Mouse (Mus musculus) lung, postnatal 10 days (tissue): ENCODE results near the gene Zdhhc14.

ENCODE experiments used
- DNase-seq: peaks from one replicate; pipeline ENCODE4 v3.0.0; 2021

Zdhhc14 gene

GRCm38 (mm10) chr17:5747539-5748500, 255.5 kb downstream of the Zdhhc14 start:
- DNase-seq = no peak

DNA sequence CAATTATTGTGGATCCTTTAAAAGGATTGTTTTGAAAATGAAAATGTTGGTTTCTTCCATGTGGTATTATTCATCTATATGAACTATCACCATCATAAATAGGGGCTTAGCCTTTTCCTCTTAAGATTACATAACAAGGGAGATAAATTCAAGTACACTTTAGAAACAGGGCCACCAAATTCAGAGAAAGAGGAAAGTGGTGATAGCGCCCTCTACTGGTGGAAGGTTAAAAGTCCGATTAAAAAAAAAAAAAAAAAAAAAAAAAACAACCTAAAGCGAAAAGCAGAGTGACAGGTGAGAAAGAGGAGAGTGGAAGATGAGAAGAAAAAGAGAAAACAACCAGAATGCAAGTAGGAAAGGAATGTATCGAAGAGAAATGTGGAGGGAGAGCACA, 256.1 kb downstream of the Zdhhc14 start:
- peak; percentile 49 for DNase-seq

GRCm38 (mm10) chr17:5750278-5750677, 257.9 kb downstream of the Zdhhc14 start:
- DNase-seq = no peak

- DNase-seq = no peak
These were observed 258.7 kb downstream of the Zdhhc14 start for GRCm38 (mm10) chr17:5751066-5751465.

GRCm38 (mm10) chr17:5752322-5752715, 260.0 kb downstream of the Zdhhc14 start:
- DNase-seq = no peak

DNA sequence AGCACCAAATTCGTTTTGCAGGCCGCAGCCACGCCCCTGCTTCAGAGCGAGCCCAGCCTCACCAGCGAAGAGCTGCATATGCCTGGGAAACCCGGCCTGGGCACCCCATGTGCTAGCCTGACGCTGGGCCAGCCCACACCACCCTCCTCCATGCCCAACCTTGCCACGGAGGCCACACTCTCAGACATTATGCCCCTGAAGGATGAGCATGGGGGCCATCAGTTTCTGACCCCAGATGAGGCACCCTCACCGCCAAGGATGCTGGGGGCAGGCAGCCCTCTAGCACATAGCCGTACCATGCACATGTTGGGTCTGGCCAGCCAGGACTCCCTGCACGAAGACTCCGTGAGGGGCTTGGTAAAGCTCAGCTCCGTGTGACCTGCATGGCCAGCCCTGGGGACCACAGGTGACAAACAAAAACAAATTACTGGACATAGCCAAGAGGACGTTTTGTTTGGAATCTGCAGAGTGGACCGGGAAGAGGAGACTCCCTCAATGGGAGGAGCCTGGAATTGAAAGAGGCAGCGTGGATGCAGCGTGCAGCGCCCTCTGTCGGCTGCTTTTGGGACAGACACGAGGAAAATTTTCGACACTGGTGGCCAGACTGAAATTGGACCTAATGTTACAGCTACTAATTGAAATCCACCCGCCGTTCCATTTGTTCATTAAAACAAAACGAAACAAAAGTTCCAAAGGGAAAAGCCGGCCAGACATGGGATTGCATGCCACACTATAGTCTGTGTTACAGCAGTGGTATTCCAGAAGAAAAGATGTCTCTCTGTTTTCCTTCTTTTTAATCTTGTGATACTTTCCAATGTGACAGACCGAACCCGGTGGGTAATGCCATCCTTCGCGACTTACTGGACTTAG, 260.6 kb downstream of the Zdhhc14 start:
- DNase-seq = peak; percentile 90

- DNase-seq = no peak
These were observed 263.1 kb downstream of the Zdhhc14 start for GRCm38 (mm10) chr17:5755489-5755888.

GRCm38 (mm10) chr17:5756065-5756464, 263.7 kb downstream of the Zdhhc14 start:
- no peak for DNase-seq

GRCm38 (mm10) chr17:5756855-5757254, 264.5 kb downstream of the Zdhhc14 start:
- DNase-seq = no peak

DNA sequence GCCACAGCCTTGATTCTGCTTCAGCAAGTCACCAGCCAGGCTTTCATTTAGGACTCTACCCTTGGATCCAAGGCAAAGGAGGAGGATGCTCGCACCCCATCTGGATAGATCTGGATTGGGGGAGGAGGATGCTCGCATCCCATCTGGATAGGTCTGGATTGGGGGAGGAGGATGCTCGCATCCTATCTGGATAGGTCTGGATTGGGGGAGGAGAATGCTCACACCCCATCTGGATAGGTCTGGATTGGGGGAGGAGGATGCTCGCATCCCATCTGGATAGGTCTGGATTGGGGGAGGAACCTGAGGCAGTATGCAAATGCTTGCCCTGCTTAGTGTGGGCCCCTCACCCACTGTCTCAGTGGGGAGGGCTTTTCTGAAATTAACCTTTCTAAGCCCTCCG, 271.4 kb downstream of the Zdhhc14 start:
- no peak for DNase-seq

DNA sequence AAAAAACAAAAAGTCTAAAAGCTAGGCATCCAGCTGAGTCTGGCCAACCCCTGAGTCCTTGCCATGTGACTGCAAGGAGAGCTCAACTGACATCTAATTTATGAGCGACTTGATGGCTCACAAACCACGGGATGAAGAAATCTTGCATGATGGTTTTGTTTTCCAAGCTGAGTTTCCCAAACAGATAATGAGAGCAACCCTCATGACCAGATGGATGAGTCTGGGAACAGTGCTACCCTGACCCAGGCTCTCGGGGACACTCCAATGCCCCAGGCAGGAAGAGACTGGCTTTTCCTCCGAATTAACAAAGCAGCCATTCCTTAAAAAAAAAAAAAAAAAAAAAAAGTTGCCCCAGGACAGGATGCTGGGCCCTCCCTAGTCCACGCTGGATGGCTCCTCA, 271.9 kb downstream of the Zdhhc14 start:
- DNase-seq = no peak

DNA sequence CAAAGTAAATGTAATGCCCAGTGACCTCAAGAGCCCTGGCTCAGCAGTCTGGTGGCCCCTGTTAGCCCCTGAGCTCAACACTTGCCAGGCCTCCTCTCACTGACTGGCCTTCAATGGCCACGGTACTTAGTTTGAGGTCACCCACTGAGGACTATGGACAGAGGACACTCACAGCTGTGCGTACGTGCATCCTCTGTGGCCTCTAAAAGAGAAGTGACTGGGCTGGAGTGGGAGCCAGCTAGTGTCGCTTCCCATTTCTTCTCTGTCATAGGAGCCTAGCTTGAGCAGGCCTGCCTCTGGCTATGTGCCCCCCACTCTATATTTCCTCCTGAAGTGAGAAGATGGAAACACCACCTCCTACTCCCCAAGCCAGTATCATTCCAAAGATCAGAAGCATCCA, 273.4 kb downstream of the Zdhhc14 start:
- DNase-seq = no peak

- no peak for DNase-seq
These were observed 275.9 kb downstream of the Zdhhc14 start for GRCm38 (mm10) chr17:5768164-5768705.

- no peak for DNase-seq
These were observed 276.6 kb downstream of the Zdhhc14 start for GRCm38 (mm10) chr17:5768810-5769520.

GRCm38 (mm10) chr17:5769776-5770175, 277.4 kb downstream of the Zdhhc14 start:
- peak; percentile 63 for DNase-seq

- DNase-seq = peak; percentile 74
These were observed 278.2 kb downstream of the Zdhhc14 start for GRCm38 (mm10) chr17:5770265-5771249.

GRCm38 (mm10) chr17:5780213-5780975, 288.0 kb downstream of the Zdhhc14 start:
- peak; percentile 62 for DNase-seq

- DNase-seq = no peak
These were observed 292.9 kb downstream of the Zdhhc14 start for GRCm38 (mm10) chr17:5785238-5785637.

DNA sequence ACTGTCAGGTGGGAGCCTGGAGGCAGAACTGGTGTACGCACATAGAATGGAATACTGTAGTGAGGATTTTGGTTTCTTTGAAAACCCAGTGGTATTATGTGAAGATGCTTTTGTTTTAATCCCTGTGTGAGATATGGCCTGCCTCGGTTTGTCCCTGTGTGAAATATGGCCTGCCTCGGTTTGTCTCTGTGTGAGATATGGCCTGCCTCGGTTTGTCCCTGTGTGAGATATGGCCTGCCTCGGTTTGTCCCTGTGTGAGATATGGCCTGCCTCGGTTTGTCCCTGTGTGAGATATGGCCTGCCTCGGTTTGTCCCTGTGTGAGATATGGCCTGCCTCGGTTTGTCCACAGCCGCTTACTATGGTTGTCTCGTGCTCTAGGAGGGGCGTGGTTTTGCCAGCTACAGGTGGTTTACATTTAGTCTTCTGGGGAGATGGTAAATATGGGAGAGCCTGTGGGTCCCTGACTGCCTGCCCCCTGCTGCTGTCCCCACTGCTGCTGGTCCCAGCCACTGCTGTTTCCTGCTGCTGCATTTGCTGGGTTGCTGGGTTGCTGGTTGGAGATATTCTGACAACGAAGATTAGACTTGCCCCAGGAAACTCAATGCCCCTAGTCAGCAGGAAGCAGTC, 299.9 kb downstream of the Zdhhc14 start:
- no peak for DNase-seq

- DNase-seq = no peak
These were observed 301.2 kb downstream of the Zdhhc14 start for GRCm38 (mm10) chr17:5793593-5793992.
